Mouse (Mus musculus) CD8-positive naive resting alpha-beta T cell, adult 2 months (primary cell): Measurements from ENCODE around the gene Naa38.
A peak's percentile ranks its signal among the peaks of the same experiment; 100 is the strongest.

ENCODE experiments used
- DNase-seq, 2 experiments: peaks; one replicate each; pipeline ENCODE4 v3.0.0; 2022; ENCODE audit warnings: low read depth in 2 of 2, low spot score in 2 of 2

Gene Naa38

DNA sequence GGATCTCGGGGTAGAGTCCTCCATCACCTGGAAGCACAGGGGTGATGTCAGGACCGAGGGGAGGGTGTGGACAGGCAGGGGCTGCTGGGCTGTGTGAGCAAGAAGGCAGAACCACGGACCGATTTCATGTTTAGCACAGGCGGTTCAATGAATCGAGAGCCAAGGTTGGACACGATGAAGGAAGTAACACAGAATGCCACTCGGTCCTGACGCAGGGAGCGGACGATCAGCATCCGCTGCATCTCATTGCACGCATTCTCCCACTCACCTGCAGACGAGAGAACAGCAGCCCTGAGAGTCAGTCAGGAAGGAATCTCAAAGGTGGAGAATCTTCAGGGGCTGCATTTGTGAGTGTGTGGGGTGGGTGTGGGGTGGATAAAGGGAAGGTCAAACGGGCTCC, 35.3 kb downstream of the Naa38 start:
- DNase-seq = no peak

- peak; percentile 70 to 79 for DNase-seq
Measured at GRCm38 (mm10) chr11:69431829-69432639, 36.7 kb downstream of the Naa38 start.

GRCm38 (mm10) chr11:69432640-69432982, 37.3 kb downstream of the Naa38 start:
- no peak for DNase-seq

DNA sequence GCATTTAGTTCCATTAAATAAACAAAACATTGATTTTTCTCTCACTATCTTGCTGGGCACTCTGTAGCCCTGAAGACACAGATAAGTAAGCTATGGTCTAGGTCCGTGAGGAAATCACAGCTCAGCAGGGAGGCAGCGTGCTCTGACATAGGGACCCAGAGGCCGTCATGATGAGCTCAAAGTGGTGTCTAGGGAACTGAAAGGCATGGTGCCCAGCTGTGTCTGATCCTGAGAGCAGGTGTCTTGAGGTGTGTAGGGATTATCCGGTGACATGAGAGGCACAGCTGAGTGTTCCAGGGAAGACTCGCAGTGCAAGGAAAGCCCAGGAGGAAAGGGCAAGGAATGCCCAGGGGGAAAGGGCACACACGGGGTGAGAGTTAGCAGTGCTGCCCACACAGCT, 37.9 kb downstream of the Naa38 start:
- DNase-seq = no peak

- no peak for DNase-seq
Measured at GRCm38 (mm10) chr11:69437291-69437690, 42.0 kb downstream of the Naa38 start.

DNA sequence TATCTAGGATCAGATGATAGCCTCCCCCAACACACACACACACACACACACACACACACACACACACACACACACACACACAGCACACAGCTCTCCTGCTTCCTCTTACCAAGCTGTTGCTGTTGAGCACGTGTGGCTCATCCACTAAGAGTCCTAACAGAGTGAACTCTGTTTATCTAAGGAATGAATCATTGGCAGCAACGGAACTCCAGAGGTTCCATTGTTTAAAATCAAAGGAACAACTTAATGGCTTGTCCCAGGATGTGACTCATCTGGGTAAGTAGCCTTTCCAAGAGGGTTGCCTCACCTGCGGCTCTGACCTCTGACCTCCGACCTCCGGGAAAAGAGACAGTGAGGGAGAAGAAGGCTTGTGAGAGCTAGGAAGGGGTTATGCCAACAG, 48.0 kb downstream of the Naa38 start:
- no peak for DNase-seq
